Mouse (Mus musculus): ENCODE results near the gene Swap70. TPM values are rescaled to one million over a fixed set of nuclear protein-coding genes. Genes with fewer than 3 reads are reported as not detected.
A peak's percentile ranks its signal among the peaks of the same experiment; 100 is the strongest.
"Not testable (repeated sequence)": the region's sequence is repeated elsewhere in the genome, so short reads cannot be mapped to it uniquely, and the experiment has no call there.

Gene Swap70
- total RNA-seq (2021) = 17.2 and 28.1 TPM in 2 replicates
- long read RNA-seq, experiment 1, full-length matches to known transcripts = 23 of 30 reads
- long read RNA-seq, experiment 1, partial matches to known transcripts = 0 of 30 reads
- long read RNA-seq, experiment 1, other reads (novel, unspliced or antisense) = 7 of 30 reads
- long read RNA-seq, experiment 2, full-length matches to known transcripts = 11 of 17 reads
- long read RNA-seq, experiment 2, partial matches to known transcripts = 2 of 17 reads
- long read RNA-seq, experiment 2, other reads (novel, unspliced or antisense) = 4 of 17 reads

GRCm38 (mm10) chr7:110221586-110222481 is at the start of gene Swap70:
Gene Swap70, plus strand, starts transcription at chr7:110221711.
- peak; percentile 94 for DNase-seq

GRCm38 (mm10) chr7:110179208-110179607 is 42.3 kb upstream of the Swap70 start:
- DNase-seq = no peak

DNA sequence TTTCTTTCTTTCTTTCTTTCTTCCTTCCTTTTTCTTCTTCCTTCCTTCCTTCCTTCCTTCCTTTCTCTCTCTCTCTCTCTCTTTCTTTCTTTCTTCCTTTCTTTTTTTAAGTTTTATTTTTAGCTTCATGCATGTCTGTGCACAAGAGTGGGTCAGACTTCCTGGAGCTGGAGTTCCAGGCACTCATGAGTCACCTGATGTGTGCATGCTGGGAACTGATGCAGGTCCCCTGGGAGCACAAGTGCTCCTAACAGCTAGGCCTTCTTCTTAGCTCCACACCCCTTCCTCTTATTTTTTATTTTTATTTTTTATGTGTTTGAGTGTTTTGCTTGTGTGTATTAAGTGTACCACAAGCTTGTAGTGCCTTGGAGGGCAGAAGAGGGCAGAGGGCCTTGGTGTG is 40.9 kb upstream of the Swap70 start:
- DNase-seq = no peak

GRCm38 (mm10) chr7:110181446-110181845 is 40.1 kb upstream of the Swap70 start:
- no peak for DNase-seq

DNA sequence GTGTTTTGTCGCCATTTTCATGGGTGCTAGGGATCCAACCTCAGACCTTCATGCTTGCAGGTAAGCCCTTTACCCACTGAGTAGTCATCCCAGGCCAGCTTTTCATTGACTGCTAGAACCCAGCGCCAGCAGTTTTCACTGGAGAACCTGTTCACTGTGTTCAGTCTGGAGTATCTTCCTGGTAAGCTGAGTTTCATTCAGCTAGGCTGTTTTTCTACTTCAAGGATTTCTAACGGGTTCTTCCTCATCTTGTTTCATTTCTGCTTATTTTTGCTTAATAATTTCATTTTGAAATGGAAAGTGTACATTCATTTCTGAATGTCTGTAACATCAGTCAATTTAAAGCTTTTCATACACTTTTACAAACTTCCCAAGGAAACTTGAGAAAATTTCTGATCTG is 36.9 kb upstream of the Swap70 start:
- DNase-seq = no peak

DNA sequence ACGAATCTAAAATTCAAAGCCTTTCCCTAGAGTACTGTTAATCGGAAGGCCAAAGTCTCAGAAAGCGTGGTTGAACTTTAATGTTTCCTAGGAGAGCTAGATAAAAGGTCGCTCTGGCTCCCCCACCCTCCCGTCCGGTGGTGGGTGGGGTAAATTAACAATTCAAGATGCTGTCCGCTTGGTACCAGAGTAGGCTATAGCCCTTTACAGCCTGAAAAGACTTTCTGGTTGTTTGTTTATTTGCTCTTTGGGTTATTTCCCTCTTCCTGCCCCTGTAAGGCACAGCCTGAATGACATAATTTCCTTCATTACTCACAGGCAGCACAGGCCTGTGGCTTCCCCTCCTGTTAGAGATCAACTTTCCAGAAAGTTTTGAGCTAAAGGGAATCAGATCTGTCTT is 31.6 kb upstream of the Swap70 start:
- no peak for DNase-seq

DNA sequence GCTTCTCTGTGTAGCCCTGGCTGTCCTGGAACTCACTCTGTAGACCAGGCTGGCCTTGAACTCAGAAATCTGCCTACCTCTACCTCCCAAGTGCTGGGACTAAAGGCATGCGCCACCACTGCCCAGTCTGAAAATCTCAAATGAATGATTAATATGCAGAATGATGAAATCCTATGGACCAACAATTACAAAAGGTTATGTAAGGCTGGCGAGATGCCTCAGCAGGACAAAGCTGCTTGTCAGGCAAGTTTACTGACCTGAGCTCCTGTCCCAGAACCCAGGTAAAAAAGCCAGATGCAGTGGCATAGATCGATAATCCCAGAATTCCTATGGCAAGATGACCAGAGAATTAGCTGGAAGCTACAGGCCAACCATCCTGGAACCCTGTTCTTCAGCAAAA is 28.3 kb upstream of the Swap70 start:
- peak; percentile 40 for DNase-seq

- DNase-seq = no peak
These were observed 24.3 kb upstream of the Swap70 start for GRCm38 (mm10) chr7:110197176-110197575.

DNA sequence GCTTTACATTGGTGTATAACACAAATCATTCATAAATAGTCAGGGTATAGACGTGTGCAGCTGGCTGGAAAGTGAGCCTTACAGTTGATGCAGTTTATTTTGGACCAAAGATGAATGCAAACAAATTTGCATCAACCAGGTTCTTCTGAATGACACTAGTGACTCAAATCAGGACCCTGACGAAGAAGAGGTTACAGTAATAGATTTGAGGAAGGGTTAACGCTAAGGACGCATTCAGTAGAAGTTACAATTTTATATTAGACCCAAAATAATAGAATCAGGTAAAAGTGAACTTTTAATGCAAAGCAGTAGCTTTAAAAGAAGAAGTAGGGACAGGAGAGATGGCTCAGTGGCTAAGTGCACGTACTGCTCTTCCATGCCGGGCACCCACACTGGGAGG is 19.6 kb upstream of the Swap70 start:
- no peak for DNase-seq

DNA sequence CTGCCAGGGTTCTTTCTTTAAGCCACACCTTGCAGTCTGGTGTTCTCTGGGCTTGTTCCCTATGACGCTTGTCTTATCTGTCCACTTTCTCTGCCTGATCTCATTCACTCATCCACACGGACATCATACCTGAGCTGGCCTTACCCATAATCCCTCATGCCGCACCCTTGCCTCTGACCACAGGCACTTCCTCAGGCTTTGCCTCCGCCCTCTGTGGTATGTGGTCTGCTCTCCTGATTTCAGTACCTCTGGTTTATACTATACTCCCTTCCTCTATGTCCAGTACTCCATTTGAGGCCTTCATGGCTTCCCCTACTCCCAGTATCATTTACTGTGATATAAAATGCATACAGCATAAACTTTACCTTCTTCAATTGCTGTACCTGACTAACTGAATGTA is 17.3 kb upstream of the Swap70 start:
- no peak for DNase-seq

- no peak for DNase-seq
These were observed 13.2 kb upstream of the Swap70 start for GRCm38 (mm10) chr7:110208341-110208740.

DNA sequence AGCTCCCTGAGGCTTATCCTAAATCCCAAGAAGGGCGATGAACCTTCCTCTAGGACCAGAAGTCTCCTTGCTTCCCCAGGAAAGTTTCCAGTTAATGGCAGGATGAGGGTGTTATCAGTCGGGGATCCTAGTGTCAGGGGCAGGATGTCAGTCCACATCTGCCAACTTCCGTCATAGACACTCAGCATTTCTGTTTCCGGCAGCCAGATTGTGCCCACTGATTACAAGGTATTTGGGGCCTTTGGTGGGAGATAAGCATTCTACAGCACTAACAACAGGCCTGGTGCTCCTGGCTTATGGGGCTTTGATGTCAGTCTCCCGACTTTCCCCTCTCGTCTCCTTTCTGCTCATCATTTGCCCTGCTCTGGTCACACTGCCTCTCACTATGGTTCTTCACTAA is 12.1 kb upstream of the Swap70 start:
- DNase-seq = peak; percentile 8

- DNase-seq = no peak
These were observed 10.5 kb upstream of the Swap70 start for GRCm38 (mm10) chr7:110211025-110211424.

- no peak for DNase-seq
These were observed 6.6 kb upstream of the Swap70 start for GRCm38 (mm10) chr7:110214882-110215281.

DNA sequence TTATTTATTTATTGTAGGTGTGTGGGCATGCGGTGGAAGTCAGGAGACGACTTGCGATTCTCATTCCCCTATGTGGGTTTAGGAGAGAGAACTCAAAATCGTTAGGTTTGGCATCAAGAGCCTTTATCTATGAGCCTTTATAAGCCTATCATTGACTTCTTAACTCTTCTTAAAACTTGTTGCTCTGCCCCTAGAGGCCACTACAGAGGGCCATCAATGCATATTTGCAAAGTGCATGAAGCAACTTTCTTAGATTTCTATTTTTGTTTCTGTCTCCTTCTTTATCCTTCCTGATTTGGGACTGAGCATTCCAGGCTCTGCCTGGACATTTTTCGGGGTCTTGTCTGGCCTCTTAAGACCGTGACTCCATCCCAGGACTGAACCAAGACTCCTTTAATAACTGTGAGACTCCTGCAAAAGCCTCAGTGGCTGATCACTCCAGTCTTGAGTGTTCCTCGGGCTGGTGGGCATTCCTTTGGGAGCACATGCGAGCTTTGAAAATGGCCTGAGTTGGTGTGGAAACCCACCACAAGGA is 393 bp upstream of the Swap70 start:
- peak; percentile 27 for DNase-seq

GRCm38 (mm10) chr7:110222583-110223182 is 1.2 kb downstream of the Swap70 start:
- no peak for DNase-seq

GRCm38 (mm10) chr7:110223727-110224510 is 2.4 kb downstream of the Swap70 start:
- peak; percentile 32 for DNase-seq

DNA sequence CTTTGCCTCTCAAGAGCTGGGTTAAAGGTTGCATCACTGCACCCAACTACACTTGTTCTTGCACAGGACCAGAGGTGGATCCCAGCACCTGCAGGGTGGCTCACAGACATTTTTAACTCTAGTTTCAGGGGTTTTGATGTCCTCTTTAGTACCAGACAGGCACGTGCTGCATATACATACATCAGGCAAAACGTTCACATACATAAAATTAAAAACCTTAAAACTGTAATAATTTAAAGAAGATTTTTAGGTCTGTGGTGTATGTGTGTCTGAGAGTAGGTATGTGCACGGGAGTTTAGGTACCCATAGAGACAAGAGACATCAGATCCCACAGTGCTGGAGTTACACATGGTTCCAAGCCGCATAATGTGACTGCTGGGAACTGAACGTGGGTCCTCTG is 5.0 kb downstream of the Swap70 start:
- DNase-seq = no peak

- no peak for DNase-seq
These were observed 8.5 kb downstream of the Swap70 start for GRCm38 (mm10) chr7:110229967-110230366.

DNA sequence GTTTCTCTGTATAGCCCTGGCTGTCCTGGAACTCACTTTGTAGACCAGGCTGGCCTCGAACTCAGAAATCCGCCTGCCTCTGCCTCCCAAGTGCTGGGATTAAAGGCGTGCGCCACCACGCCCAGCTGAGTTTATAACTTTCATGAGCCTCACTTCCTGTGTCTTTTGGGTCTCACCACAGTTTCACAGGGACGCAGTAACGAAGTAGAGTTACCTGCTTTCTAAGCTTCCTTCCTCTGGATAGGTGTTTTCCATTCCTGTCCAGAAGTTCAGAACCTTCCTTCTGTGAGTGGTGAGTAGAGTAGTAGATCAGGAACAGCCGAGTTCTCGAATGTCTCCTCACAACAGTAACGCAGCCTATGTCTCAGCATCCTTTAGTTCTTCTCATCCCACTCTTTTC is 9.6 kb downstream of the Swap70 start:
- DNase-seq = not testable (repeated sequence)

- DNase-seq = no peak
These were observed 14.6 kb downstream of the Swap70 start for GRCm38 (mm10) chr7:110236085-110236484.

GRCm38 (mm10) chr7:110237451-110237836 is 15.9 kb downstream of the Swap70 start:
- no peak for DNase-seq
